Mouse (Mus musculus) myocyte (in vitro differentiated cells): ENCODE measurements around the gene Lsm11.

Source experiments
- E2F4 ChIP-seq: IDR thresholded peaks from one replicate; pipeline ENCODE4 v1.6.1; 2011; ENCODE audit warnings: mild to moderate bottlenecking, control low read depth, moderate library complexity; ENCODE audit not compliant: insufficient read depth
- MAX ChIP-seq: IDR thresholded peaks from one replicate; pipeline ENCODE4 v1.6.1; 2011; ENCODE audit warnings: low read depth, mild to moderate bottlenecking, control low read depth
- MYOD1 ChIP-seq, 3 experiments: IDR thresholded peaks; one replicate each; pipeline ENCODE4 v1.6.1; 2011; ENCODE audit warnings: control low read depth in 2 of 3, low read depth in 2 of 3, mild to moderate bottlenecking in 2 of 3, moderate library complexity in 1 of 3; ENCODE audit not compliant: insufficient read length in 2 of 3, control insufficient read depth in 1 of 3
- POLR2A ChIP-seq: IDR thresholded peaks from one replicate; pipeline ENCODE4 v1.6.1; 2011; ENCODE audit warnings: low read depth, mild to moderate bottlenecking, control low read depth, moderate library complexity; ENCODE audit not compliant: insufficient read length
- POLR2AphosphoS2 ChIP-seq: IDR thresholded peaks from one replicate; pipeline ENCODE4 v1.6.1; 2011; ENCODE audit warnings: low read depth, control low read depth; ENCODE audit not compliant: insufficient read length
- SRF ChIP-seq: IDR thresholded peaks from one replicate; pipeline ENCODE4 v1.6.1; 2011; ENCODE audit warnings: low read depth; ENCODE audit not compliant: control insufficient read depth, insufficient read length
- TCF12 ChIP-seq: IDR thresholded peaks from one replicate; pipeline ENCODE4 v1.6.1; 2011; ENCODE audit warnings: mild to moderate bottlenecking, control low read depth; ENCODE audit not compliant: poor library complexity, insufficient read depth, severe bottlenecking
- TCF3 ChIP-seq: IDR thresholded peaks from one replicate; pipeline ENCODE4 v1.6.1; 2011; ENCODE audit warnings: low read depth, control low read depth; ENCODE audit not compliant: insufficient read length
- USF1 ChIP-seq: IDR thresholded peaks from one replicate; pipeline ENCODE4 v1.6.1; 2011; ENCODE audit warnings: low read depth, mild to moderate bottlenecking, control low read depth, moderate library complexity

DNA sequence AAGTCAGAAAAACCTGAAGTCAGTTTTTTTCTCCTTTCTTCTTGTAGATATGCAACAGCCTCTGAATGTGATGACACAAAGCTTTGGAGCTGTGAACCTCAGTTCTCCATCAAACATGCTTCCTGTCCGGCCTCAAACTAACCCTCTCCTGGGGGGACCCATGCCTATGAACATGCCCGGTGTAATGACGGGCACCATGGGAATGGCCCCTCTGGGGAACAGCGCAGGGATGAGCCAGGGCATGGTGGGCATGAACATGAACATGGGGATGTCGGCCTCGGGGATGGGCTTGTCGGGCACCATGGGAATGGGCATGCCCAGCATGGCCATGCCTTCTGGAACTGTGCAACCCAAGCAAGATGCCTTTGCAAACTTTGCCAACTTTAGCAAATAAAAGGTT is 35.8 kb downstream of the Lsm11 start:
- TF ChIP-seq POLR2AphosphoS2 (no peak), USF1 (no peak), POLR2A (no peak), MAX (no peak), E2F4 (no peak), MYOD1 (IDR thresholded peaks at IDR 0.05; ENCODE audit: control insufficient read depth in 1 of 3, insufficient read length in 2 of 3, low read depth in 2 of 3) (no peak), SRF (no peak), TCF12 (no peak), TCF3 (no peak)
